16 mouse cellular contexts compared by ENCODE assay signal in genomic region chr6:78078919-78079318, GRCm38 (mm10).
DNase-seq lines count a peak whose midpoint lies in the region; ATAC-seq and TF ChIP-seq lines count a peak whose summit lies in the region.
"Had no signal": no experiment of that assay in that cellular context is flagged by ENCODE, and none has a peak within 500 bp of the region (broad histone marks: within the 10 kb centered on the region; RNA-seq: fewer than 3 reads in every experiment).

No protein-coding gene starts in this region.

- H3K4me3 ChIP-seq in hindbrain, postnatal 0 days (ENCODE audit: low read length), result no peak overlapping the region
- H3K4me3 ChIP-seq in hindbrain, embryonic 13.5 days, result no peak overlapping the region
- H3K4me3 ChIP-seq: forebrain, embryonic 12.5 days; heart, embryonic 15.5 days; layer of hippocampus, adult 2 months; megakaryocyte, embryonic 14.5 days had no signal

- H3K4me1 ChIP-seq in hindbrain, postnatal 0 days (ENCODE audit: insufficient read depth, low read length), result no peaks in the 10 kb centered on the region
- H3K4me1 ChIP-seq in hindbrain, embryonic 13.5 days (replicated peaks), result no peaks in the 10 kb centered on the region
- H3K4me1 ChIP-seq: forebrain, embryonic 12.5 days; heart, embryonic 15.5 days; megakaryocyte, embryonic 14.5 days had no signal

- ATAC-seq in hindbrain, postnatal 0 days, result no peak
- ATAC-seq in hindbrain, embryonic 13.5 days (ENCODE audit: low FRiP score), result no peak
- ATAC-seq: liver, postnatal 0 days; midbrain, embryonic 16.5 days had no signal

- no peak overlapping the region for H3K4me2 ChIP-seq in hindbrain, postnatal 0 days (ENCODE audit: low read depth, low read length)
- no peak overlapping the region for H3K4me2 ChIP-seq in hindbrain, embryonic 13.5 days
- H3K4me2 ChIP-seq: forebrain, embryonic 12.5 days; heart, embryonic 15.5 days had no signal

- WGBS in hindbrain, postnatal 0 days, result 65% methylated on average over 4 of the region's 4 CpGs
- WGBS in hindbrain, embryonic 13.5 days, result 81% methylated on average over 4 of the region's 4 CpGs

- no peaks in the 10 kb centered on the region for H3K9me3 ChIP-seq in hindbrain, postnatal 0 days (ENCODE audit: low read length)
- H3K9me3 ChIP-seq in hindbrain, embryonic 13.5 days, result no peaks in the 10 kb centered on the region
- H3K9me3 ChIP-seq: forebrain, embryonic 12.5 days; heart, embryonic 15.5 days had no signal

- H3K27ac ChIP-seq in hindbrain, postnatal 0 days, result no peak overlapping the region
- no peak overlapping the region for H3K27ac ChIP-seq in hindbrain, embryonic 13.5 days
- H3K27ac ChIP-seq: forebrain, embryonic 12.5 days; heart, embryonic 15.5 days; layer of hippocampus, adult 2 months; stomach, postnatal 0 days had no signal

- TF ChIP-seq CTCF in hindbrain, postnatal 0 days (IDR thresholded peaks at IDR 0.05; ENCODE audit: low read depth), result no peak

- no peaks in the 10 kb centered on the region for H3K27me3 ChIP-seq in hindbrain, postnatal 0 days (ENCODE audit: insufficient read depth, low read length)
- no peaks in the 10 kb centered on the region for H3K27me3 ChIP-seq in hindbrain, embryonic 13.5 days
- H3K27me3 ChIP-seq: forebrain, embryonic 12.5 days; heart, embryonic 15.5 days; megakaryocyte, embryonic 14.5 days had no signal

- peak; percentile 4 for DNase-seq in hindbrain, postnatal 0 days (ENCODE audit: low spot score)
- DNase-seq in left cerebral cortex, postnatal 10 days (ENCODE audit: extremely low spot score in 1 of 2, low spot score in 2 of 2), result peak; percentile 9 to 26
- no peak for DNase-seq in left cerebral cortex, adult 18-20 months (ENCODE audit: low spot score in 2 of 2)
- peak; percentile 29 to 53 for DNase-seq in right cerebral cortex, postnatal 10 days (ENCODE audit: low spot score in 2 of 2)
- no peak for DNase-seq in right cerebral cortex, postnatal 36 days (ENCODE audit: low spot score in 2 of 2)
- no peak for DNase-seq in Muller cell, postnatal 12 days (ENCODE audit: inconsistent ontology term)
- DNase-seq: adrenal gland, postnatal 36 days; liver; liver, postnatal 0 days had no signal

- intact Hi-C loops in left cerebral cortex, postnatal 10 days (cut with DNase I), result no loop called here

- no peak overlapping the region for H3K9ac ChIP-seq in hindbrain, postnatal 0 days (replicated peaks; ENCODE audit: low read length)
- no peak overlapping the region for H3K9ac ChIP-seq in hindbrain, embryonic 13.5 days
- H3K9ac ChIP-seq: forebrain, embryonic 12.5 days; heart, embryonic 15.5 days; liver, postnatal 0 days had no signal

- H3K36me3 ChIP-seq in hindbrain, postnatal 0 days (ENCODE audit: insufficient read depth, low read length), result no peaks in the 10 kb centered on the region
- H3K36me3 ChIP-seq in hindbrain, embryonic 13.5 days, result no peaks in the 10 kb centered on the region
- H3K36me3 ChIP-seq: forebrain, embryonic 12.5 days; heart, embryonic 15.5 days had no signal

Comparison
In these comparisons a context has a peak if more than half of its experiments do, and no peak if none do; other contexts are left out.
1. DNase-seq: peak in hindbrain, postnatal 0 days (single experiment), left cerebral cortex, postnatal 10 days (2 of 2) and right cerebral cortex, postnatal 10 days (2 of 2); none in left cerebral cortex, adult 18-20 months (0 of 2), right cerebral cortex, postnatal 36 days (0 of 2) and Muller cell, postnatal 12 days (single experiment).